Mouse (Mus musculus): ENCODE measurements around the gene Gm2663.
"Not testable (repeated sequence)": the region's sequence is repeated elsewhere in the genome, so short reads cannot be mapped to it uniquely, and the experiment has no call there.

DNA sequence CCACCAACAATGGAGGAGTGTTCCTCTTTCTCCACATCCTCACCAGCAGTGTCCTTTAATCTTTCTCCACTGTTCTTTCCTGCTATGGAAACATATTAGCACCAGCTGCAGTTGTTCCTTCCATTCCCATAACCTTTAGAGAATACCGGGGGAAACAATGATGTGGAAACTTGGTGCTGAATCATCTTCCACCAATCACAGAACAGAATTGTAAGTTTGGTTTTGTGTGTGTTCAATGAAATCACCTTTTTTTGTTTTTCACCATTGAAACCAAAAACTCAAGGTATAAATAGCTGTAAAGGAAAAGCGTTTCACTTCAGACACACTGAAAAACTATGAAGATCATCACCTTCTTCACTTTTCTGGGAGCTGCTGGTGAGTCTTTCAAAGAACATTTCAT lies 34.8 kb downstream of the Gm2663 start, which contains the start of gene 1810009J06Rik:
- not testable (repeated sequence) for TF ChIP-seq CTCF, EP300 (IDR thresholded peaks at IDR 0.05; ENCODE audit: low read depth)
